Mouse (Mus musculus) liver, embryonic 15.5 days (tissue): Measurements from ENCODE around the gene Kmt2b. TPM values are rescaled to one million over a fixed set of nuclear protein-coding genes. Genes with fewer than 3 reads are reported as not detected.

ENCODE experiments used
- ATAC-seq: fragments of 200-750 bp; cut with Nextera tagmentation; 2 replicates; pipeline ENCODE4 v1.8.0; 2017; ENCODE audit warnings: moderate number of reproducible peaks, mild to moderate bottlenecking, moderate library complexity; ENCODE audit not compliant: insufficient read depth
- H3K27ac ChIP-seq: fragments of 300-500 bp; sonication (generic); replicated peaks from 2 replicates; pipeline ENCODE4 v1.5.1; 2015; ENCODE audit warnings: mild to moderate bottlenecking, inconsistent platforms
- H3K27me3 ChIP-seq: fragments of 300-500 bp; sonication (generic); 2 replicates; pipeline ENCODE4 v1.6.1; 2015; ENCODE audit warnings: mild to moderate bottlenecking, inconsistent platforms
- H3K36me3 ChIP-seq: fragments of 300-500 bp; sonication (generic); replicated peaks from 2 replicates; pipeline ENCODE4 v1.6.1; 2015; ENCODE audit warnings: moderate library complexity, mild to moderate bottlenecking, inconsistent platforms
- H3K4me1 ChIP-seq: fragments of 300-500 bp; sonication (generic); replicated peaks from 2 replicates; pipeline ENCODE4 v1.6.1; 2015; ENCODE audit warnings: inconsistent platforms
- H3K4me2 ChIP-seq: fragments of 300-500 bp; sonication (generic); 2 replicates; pipeline ENCODE4 v1.6.1; 2015; ENCODE audit warnings: moderate library complexity, mild to moderate bottlenecking, inconsistent platforms
- H3K4me3 ChIP-seq: fragments of 300-500 bp; sonication (generic); replicated peaks from 2 replicates; pipeline ENCODE4 v1.5.1; 2015; ENCODE audit warnings: mild to moderate bottlenecking, inconsistent platforms
- H3K9ac ChIP-seq: fragments of 300-500 bp; sonication (generic); 2 replicates; pipeline ENCODE4 v1.6.1; 2015; ENCODE audit warnings: moderate library complexity, mild to moderate bottlenecking, inconsistent platforms
- H3K9me3 ChIP-seq: fragments of 300-500 bp; sonication (generic); replicated peaks from 2 replicates; pipeline ENCODE4 v1.6.1; 2016; ENCODE audit warnings: inconsistent platforms
- WGBS: fragments of 180-500 bp; shearing (Covaris S2); methylation state at CpG from one replicate; pipeline ENCODE4 v1.1.7; 2015; ENCODE audit warnings: mixed read lengths; ENCODE audit not compliant: insufficient replicate concordance; 5-methylcytosine and 5-hydroxymethylcytosine counted together
- polyA plus RNA-seq: library from polyadenylated mRNA; unstranded; fragments of >200 nt; fragmentation: Nextera tagmentation; extraction: Ambion mirVana; gene quantifications from 2 replicates; pipeline ENCODE4 v1.2.1, GENCODE M21; 2015

Kmt2b gene
- 2.4 and 2.9 TPM in 2 replicates for polyA plus RNA-seq

- under 1% methylated on average over 67 of the region's 68 CpGs for WGBS
- ATAC-seq, result peak; percentile 94
- Histone ChIP-seq H3K4me1 (peaks cover 54% of the 10 kb centered on the region), H3K4me3 (peak within 1 kb of the TSS; percentile 96), H3K36me3 (peaks cover 31% of the 10 kb centered on the region), H3K9ac (peak within 1 kb of the TSS; percentile 99), H3K4me2 (peak within 1 kb of the TSS; percentile 92), H3K27ac (peak within 1 kb of the TSS; percentile 93), H3K9me3 (no peaks in the 10 kb centered on the region), H3K27me3 (peaks cover 3% of the 10 kb centered on the region; the same call in 1 of the 2 replicates)
Observed at GRCm38 (mm10) chr7:30588676-30589434, at the start of gene Kmt2b. TSS of gene Kmt2b (minus strand) at chr7:30588726.

GRCm38 (mm10) chr7:30636395-30636794 is 47.9 kb upstream of the Kmt2b start:
- Histone ChIP-seq H3K27me3 (peaks cover 72% of the 10 kb centered on the region), H3K4me1 (peaks cover 13% of the 10 kb centered on the region), H3K27ac (no peak overlapping the region), H3K4me2 (no peak overlapping the region), H3K9me3 (no peaks in the 10 kb centered on the region), H3K4me3 (no peak overlapping the region), H3K36me3 (peaks cover 12% of the 10 kb centered on the region), H3K9ac (no peak overlapping the region)
- WGBS, result 19% methylated on average over 11 of the region's 11 CpGs
- ATAC-seq, result no peak

- peaks cover 13% of the 10 kb centered on the region for H3K4me1 ChIP-seq
- 3% methylated on average over 5 of the region's 5 CpGs for WGBS
- peaks cover 78% of the 10 kb centered on the region for H3K27me3 ChIP-seq
- no peak within 1 kb of the TSS; the same call in 1 of the 2 replicates for H3K4me3 ChIP-seq
- no peak for ATAC-seq
- peaks cover 5% of the 10 kb centered on the region for H3K36me3 ChIP-seq
- no peak within 1 kb of the TSS for H3K9ac ChIP-seq
- H3K4me2 ChIP-seq, result peak within 1 kb of the TSS; percentile 51
- H3K9me3 ChIP-seq, result no peaks in the 10 kb centered on the region
- H3K27ac ChIP-seq, result no peak within 1 kb of the TSS
Observed at GRCm38 (mm10) chr7:30635752-30636151, 47.2 kb upstream of the Kmt2b start, which contains the start of gene Etv2. TSS of gene Etv2 (minus strand) at chr7:30635852.

GRCm38 (mm10) chr7:30634621-30635020 is 46.1 kb upstream of the Kmt2b start:
- no peak overlapping the region for H3K9ac ChIP-seq
- peak overlapping the region; percentile 51 for H3K4me2 ChIP-seq
- H3K27ac ChIP-seq, result no peak overlapping the region
- 0 out of 2 replicates have a peak, but pooled peaks have one; percentile 34 for ATAC-seq
- no peaks in the 10 kb centered on the region for H3K9me3 ChIP-seq
- no peaks in the 10 kb centered on the region for H3K36me3 ChIP-seq
- WGBS, result 2% methylated on average over 20 of the region's 20 CpGs
- H3K4me3 ChIP-seq, result no peak overlapping the region; the same call in 1 of the 2 replicates
- peaks cover 13% of the 10 kb centered on the region for H3K4me1 ChIP-seq
- peaks cover 89% of the 10 kb centered on the region for H3K27me3 ChIP-seq

GRCm38 (mm10) chr7:30633762-30634412 is 45.4 kb upstream of the Kmt2b start:
- H3K4me1 ChIP-seq, result peaks cover 13% of the 10 kb centered on the region
- no peaks in the 10 kb centered on the region for H3K36me3 ChIP-seq
- peaks cover 95% of the 10 kb centered on the region for H3K27me3 ChIP-seq
- WGBS, result 18% methylated on average over 27 of the region's 27 CpGs
- no peak overlapping the region for H3K27ac ChIP-seq
- H3K4me2 ChIP-seq, result no peak overlapping the region; the same call in 1 of the 2 replicates
- no peak overlapping the region for H3K9ac ChIP-seq
- H3K9me3 ChIP-seq, result no peaks in the 10 kb centered on the region
- ATAC-seq, result no peak
- no peak overlapping the region for H3K4me3 ChIP-seq

- Histone ChIP-seq H3K36me3 (peaks cover 6% of the 10 kb centered on the region), H3K9ac (no peak overlapping the region), H3K9me3 (no peaks in the 10 kb centered on the region), H3K4me2 (no peak overlapping the region), H3K4me3 (no peak overlapping the region), H3K27me3 (peaks cover 56% of the 10 kb centered on the region), H3K27ac (no peak overlapping the region), H3K4me1 (peaks cover 22% of the 10 kb centered on the region)
- no peak for ATAC-seq
Observed at GRCm38 (mm10) chr7:30629013-30629412, 40.5 kb upstream of the Kmt2b start.

- H3K4me1 ChIP-seq, result peaks cover 29% of the 10 kb centered on the region
- H3K4me2 ChIP-seq, result peak overlapping the region; percentile 81
- ATAC-seq, result no peak
- 76% methylated on average over 5 of the region's 5 CpGs for WGBS
- no peaks in the 10 kb centered on the region for H3K9me3 ChIP-seq
- peaks cover 33% of the 10 kb centered on the region for H3K27me3 ChIP-seq
- no peak overlapping the region for H3K27ac ChIP-seq
- H3K4me3 ChIP-seq, result no peak overlapping the region
- no peak overlapping the region; the same call in 1 of the 2 replicates for H3K9ac ChIP-seq
- H3K36me3 ChIP-seq, result peaks cover 30% of the 10 kb centered on the region
Observed at GRCm38 (mm10) chr7:30626647-30627046, 38.1 kb upstream of the Kmt2b start.

- Histone ChIP-seq H3K4me3 (peak within 1 kb of the TSS; percentile 82), H3K27me3 (peaks cover 24% of the 10 kb centered on the region), H3K27ac (peak within 1 kb of the TSS; percentile 69), H3K4me1 (peaks cover 29% of the 10 kb centered on the region), H3K36me3 (peaks cover 37% of the 10 kb centered on the region), H3K4me2 (peak within 1 kb of the TSS; percentile 81), H3K9me3 (no peaks in the 10 kb centered on the region), H3K9ac (peak within 1 kb of the TSS; percentile 83)
- under 1% methylated on average over 44 of the region's 44 CpGs for WGBS
- peak; percentile 86 for ATAC-seq
Observed at GRCm38 (mm10) chr7:30625530-30626384, 37.2 kb upstream of the Kmt2b start, which contains the start of gene Cox6b1. TSS of gene Cox6b1 (minus strand) at chr7:30626151.

GRCm38 (mm10) chr7:30619202-30619601 is 30.7 kb upstream of the Kmt2b start:
- Histone ChIP-seq H3K9ac (no peak overlapping the region), H3K27me3 (no peaks in the 10 kb centered on the region), H3K4me2 (no peak overlapping the region), H3K9me3 (no peaks in the 10 kb centered on the region), H3K4me1 (peaks cover 22% of the 10 kb centered on the region), H3K36me3 (peaks cover 83% of the 10 kb centered on the region), H3K27ac (no peak overlapping the region), H3K4me3 (no peak overlapping the region)
- WGBS, result 76% methylated on average over 3 of the region's 3 CpGs
- ATAC-seq, result no peak

- ATAC-seq, result no peak
- Histone ChIP-seq H3K4me3 (no peak overlapping the region), H3K4me1 (peaks cover 21% of the 10 kb centered on the region), H3K27me3 (no peaks in the 10 kb centered on the region), H3K9ac (no peak overlapping the region), H3K4me2 (no peak overlapping the region), H3K9me3 (no peaks in the 10 kb centered on the region), H3K36me3 (peaks cover 77% of the 10 kb centered on the region), H3K27ac (no peak overlapping the region)
- WGBS, result 89% methylated on average over 9 of the region's 9 CpGs
Observed at GRCm38 (mm10) chr7:30618658-30619057, 30.1 kb upstream of the Kmt2b start.
